Mouse (Mus musculus) layer of hippocampus, adult 8-10 months (tissue): ENCODE measurements around the gene Tnfrsf26. TPM values are rescaled to one million over a fixed set of nuclear protein-coding genes. Genes with fewer than 3 reads are reported as not detected.

Source experiments
- DNase-seq, 2 experiments: peaks; one replicate each; pipeline ENCODE4 v3.0.0; 2022; ENCODE audit warnings: low spot score in 2 of 2
- microRNA-seq, 2 experiments: library from miRNA; unstranded; fragments of <30 nt; microRNA quantifications; one replicate each; pipeline ENCODE4 v1.2.0; 2022
- total RNA-seq, 4 experiments: library from RNA; stranded (reverse); gene quantifications; 2 replicates each; pipeline ENCODE4 v1.2.4; 2022

Gene Tnfrsf26
- total RNA-seq, 4 experiments from 2014 or later, result 0.16 to 0.32 TPM; not detected in 2

DNA sequence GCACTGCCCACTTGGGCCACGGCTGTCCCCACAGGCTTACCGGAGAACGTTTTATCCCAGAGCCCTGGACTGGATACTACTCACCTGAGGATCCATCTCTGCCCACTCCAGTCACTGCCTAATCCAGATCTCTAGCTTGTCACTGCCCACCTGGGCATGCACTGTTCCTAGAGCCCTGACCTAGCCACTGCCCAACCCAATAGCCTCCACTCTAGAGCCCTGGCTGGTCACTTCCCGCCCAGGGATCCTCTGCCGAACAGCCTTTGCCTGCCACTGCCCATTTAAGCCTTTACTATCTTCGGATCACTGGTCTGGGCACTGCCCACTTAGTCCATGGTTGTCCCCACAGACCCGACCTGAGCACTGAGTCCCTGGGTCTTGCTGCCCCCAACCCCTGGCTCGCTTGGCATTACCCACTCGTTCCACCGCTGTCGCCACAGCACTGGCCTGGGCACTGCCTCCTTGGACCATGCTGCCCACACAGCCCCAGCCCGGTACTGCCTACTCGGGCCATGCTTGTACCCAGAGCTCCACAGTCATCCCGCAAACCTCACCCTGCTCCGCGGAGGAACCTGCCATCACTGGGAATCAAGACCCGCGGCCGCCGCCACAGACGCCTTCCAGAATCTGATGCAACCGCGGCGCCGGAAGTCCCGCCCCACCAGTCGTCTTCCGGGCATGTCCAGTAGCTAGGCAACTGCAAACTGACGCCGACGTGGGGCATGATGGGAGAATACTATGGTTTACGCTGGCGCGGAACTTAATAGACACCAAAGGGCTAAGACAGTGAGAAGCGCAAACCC, 28.9 kb downstream of the Tnfrsf26 start, which contains the start of gene Cars:
Cars (minus strand) TSS at position 663 of the 803 bp plus-strand sequence.
- peak; percentile 89 to 90 for DNase-seq

DNA sequence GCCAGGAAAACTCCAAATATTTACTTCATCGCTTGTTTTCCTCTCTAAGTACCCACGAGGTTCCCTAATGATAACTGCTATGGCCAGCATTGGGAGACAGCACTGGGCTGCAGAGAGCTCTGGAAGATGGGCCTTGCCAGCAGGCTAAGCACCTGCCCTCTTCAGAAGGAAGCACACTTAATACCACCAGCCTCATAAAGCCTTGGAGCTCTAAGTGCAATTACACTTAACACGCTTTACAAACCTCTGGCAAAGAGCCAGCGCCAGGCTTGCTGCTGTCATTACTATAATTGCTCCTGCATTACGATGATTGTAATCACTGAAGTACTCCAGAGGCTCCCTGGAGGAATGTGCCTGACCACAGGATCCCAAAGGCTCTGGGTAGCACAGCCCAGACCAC, 33.7 kb downstream of the Tnfrsf26 start:
- DNase-seq, result no peak

DNA sequence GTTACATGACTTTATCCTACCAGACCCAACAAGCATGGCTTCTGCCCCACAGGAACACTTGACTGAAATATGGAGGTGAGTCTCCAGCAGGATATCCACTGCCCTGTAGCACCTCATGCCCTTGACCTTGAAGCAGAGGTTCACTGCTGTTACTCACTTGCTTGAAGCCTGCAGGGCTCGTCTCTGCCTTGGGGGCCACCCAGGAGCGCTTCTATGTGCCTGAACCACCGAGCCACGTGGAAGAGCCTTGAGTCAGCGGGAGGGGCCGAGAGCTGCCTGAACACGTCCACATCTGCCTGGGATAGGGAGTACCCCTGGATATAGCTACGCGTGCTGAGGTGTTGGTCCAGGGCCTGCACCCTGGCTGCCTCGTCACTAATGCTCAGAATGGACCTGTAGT, 36.3 kb downstream of the Tnfrsf26 start:
- DNase-seq, result no peak

DNA sequence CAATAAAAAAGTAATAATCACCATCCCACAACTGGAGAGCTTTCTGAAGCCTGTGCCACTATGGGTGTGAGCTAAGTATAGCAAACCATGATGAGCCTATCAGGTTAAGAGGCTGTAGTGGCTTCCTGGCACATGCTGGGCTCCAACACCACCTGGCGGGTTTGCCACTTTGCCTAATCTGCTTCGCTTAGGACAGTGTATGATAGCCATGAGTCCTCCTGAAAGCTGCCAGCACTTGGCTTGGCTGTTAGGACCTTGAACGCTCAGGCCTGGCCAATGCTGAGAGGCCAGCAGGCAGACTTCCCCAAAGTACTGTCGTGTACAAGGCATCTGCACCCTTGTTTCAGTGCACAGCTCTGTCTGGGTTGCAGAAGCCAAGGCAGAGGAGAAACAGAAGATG, 40.5 kb downstream of the Tnfrsf26 start:
- no peak for DNase-seq

DNA sequence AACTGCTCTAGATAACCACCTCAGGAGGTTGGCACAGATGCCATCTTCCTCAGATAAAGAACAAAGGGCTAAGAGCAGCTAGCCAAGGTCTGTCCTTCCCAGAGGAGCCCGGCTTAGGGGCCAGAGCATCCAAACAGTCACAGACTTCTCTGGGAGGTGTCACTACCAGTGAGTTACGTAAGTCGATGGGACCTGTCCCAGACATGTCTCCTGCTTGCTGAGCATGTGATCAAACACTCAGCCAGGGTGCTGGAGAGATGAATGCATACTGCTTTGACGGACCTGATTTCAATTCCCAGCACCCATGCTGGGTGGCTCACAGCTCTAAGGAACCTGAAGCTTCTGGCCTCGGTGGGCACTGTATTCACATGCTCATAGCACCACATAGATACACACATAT, 40.9 kb downstream of the Tnfrsf26 start:
- no peak for DNase-seq

DNA sequence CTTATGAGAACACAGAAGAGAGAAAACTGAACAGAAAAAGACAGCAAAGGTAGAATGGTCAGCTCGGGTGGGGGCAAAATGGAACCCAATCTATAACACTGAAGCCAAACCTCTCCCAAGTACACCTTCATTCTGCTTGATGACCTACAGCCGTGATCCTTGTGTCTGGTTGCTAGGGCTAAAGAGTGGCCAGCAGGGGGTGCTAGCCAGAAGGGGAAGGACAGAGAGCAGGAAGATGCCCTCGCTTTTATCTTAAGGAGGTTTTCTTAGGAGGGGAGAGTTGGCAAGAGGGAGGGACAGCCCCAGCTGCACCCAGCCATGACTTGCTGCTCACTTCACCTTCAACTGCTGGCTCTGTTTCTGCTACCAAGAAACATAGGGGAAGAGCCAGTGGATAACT, 44.6 kb downstream of the Tnfrsf26 start:
- peak in 1 of 2 experiments; percentile 37 for DNase-seq

DNA sequence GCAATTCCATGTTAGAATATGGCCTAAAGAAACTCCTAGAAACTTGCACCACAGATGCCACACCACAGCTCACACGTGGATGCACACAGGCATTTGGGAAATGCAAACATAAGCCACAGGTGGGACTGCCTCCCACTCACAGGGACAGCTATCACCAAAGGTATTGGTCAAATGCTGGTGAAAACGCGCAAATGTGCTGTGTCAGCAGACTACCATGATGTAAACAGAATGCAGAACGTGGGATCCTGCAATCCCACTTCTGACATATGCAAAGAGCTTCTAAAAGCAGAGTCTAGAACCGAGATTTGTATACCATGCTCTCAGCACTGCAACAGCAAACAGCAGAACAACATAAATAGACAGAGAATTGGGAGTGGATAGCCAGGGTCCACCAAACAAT, 45.5 kb downstream of the Tnfrsf26 start:
- no peak for DNase-seq

DNA sequence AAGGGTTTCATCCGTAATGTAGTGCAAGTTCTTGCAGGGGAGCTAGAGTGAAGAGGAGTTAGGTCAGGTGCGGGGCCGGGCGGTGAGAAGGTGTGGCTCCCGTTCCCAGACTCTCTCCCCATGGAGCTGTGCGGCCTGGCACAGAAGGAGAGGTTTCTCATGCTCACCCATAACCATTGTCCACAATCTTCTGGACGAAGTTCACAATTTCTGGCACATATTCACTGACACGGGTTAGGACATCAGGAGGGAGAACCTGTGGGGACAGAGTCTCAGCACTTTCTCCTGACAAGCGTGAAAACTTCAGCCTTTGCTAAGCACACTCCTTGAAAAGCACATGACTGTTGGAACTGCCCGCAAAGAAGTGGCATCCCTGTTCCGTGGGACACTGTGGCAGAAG, 52.8 kb downstream of the Tnfrsf26 start:
- no peak for DNase-seq

DNA sequence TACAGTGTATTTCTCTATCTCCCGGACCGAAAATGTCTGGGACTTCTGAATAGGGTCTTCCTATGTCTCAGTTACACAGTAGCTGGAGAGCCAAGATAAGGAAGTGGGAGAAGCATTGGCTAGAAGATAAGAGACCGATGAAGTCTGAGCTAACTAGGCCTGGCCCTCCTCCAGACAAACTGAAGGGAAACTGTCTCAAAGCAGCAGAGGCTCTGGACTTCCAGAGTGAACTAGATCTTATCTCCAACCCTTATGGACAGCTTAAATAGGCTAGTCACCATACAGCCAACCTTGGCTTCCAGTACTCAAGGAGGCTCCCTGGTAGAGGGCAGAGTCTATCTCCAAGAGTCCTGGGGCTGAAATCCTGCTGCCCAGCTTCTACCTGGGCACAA, 62.9 kb downstream of the Tnfrsf26 start:
- DNase-seq, result no peak

DNA sequence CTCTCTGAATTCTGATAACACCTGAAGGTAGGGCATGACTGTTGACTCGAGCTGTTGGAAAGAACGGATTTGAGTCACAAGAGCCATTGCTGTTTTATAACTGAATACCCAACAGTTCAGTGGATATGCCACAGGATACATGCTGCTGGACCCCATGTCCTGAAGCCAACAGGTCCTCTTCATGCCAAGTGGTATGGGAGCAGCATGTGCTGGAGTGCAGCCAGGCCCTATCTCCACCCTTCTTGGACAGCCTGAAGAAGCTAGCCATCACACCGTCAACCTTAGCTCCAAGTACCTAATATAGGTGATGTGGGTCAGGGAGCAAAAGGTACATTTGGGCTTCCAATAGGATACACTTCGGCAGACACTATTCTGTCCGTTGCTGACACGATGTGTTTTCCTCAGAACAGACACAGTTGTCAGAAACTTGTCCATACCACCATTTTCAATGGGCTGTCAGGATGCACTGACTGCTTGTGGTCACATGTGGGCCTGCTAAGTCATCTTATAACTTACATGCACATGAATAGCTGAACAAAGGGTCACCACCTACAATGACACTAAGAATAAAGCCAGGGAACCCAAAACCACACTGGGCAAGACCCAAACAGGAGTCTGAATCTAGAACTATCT, 63.4 kb downstream of the Tnfrsf26 start:
- no peak for DNase-seq

DNA sequence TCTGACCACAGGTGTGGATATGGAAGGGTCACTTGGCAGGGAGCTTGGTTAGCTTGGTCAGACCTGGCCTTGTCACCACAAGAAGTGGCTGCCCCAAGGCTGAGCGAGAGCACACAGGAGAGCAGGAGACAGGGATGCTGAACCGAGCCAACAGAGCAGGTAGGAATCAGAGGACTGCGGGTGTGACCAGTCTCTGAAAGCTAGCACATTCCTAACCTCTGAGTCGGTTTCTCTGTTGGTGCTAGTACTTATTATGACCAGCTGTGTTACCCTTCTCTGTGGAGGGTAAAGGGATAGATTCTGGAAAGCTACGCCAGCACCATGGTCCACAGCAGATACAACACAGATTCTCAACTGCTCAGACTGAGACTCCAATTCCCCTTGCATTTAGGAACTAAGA, 64.7 kb downstream of the Tnfrsf26 start:
- no peak for DNase-seq

Small RNAs within 50 kb of the gene (microRNA-seq; reads per million reads assigned to microRNA genes)
- gene Mir7064, result 0 to 0.25 reads per million in 2 experiments

Other genes with a start within 250 kb of the Tnfrsf26 start
- 1 to 10 TPM; 4.4 to 9.9 (median 7.0) TPM for gene Cdkn1c, start 167.7 kb downstream of the Tnfrsf26 start, total RNA-seq
- gene Slc22a18, start 155.0 kb downstream of the Tnfrsf26 start, total RNA-seq, result 1 to 10 TPM in 2 of 4 experiments, under 1 TPM in 1, not detected in 1; 0.66 to 1.4 (median 1.4) TPM
- under 1 TPM in 1 of 4 experiments, not detected in 3; 0.66 TPM for gene Phlda2, start 125.6 kb downstream of the Tnfrsf26 start, total RNA-seq
- 100 to 1,000 TPM in 3 of 4 experiments, 10 to 100 TPM in 1; 97.7 to 112 (median 104) TPM for gene Nap1l4, start 79.6 kb downstream of the Tnfrsf26 start, total RNA-seq
- gene Cars, start 28.6 kb downstream of the Tnfrsf26 start, total RNA-seq, result 10 to 100 TPM; 48.3 to 57.0 (median 53.5) TPM
- gene Tnfrsf22, start 20.9 kb upstream of the Tnfrsf26 start, total RNA-seq, result 1 to 10 TPM; 1.7 to 2.6 (median 2.2) TPM
- gene Tnfrsf23, start 57.1 kb upstream of the Tnfrsf26 start, total RNA-seq, result 1 to 10 TPM; 1.3 to 2.7 (median 2.0) TPM
- 10 to 100 TPM; 20.0 to 24.8 (median 22.7) TPM for gene Osbpl5, start 128.3 kb upstream of the Tnfrsf26 start, total RNA-seq
- gene Mrgprg, start 138.3 kb upstream of the Tnfrsf26 start, total RNA-seq, result not detected
- 1 to 10 TPM; 5.2 to 7.3 (median 6.9) TPM for gene Mrgpre, start 155.8 kb upstream of the Tnfrsf26 start, total RNA-seq
- 10 to 100 TPM in 1 of 4 experiments, 1 to 10 TPM in 3; 6.7 to 12.4 (median 7.3) TPM for gene Nadsyn1, start 194.1 kb upstream of the Tnfrsf26 start, total RNA-seq
- 10 to 100 TPM; 42.1 to 48.1 (median 44.7) TPM for gene Dhcr7, start 194.4 kb upstream of the Tnfrsf26 start, total RNA-seq
- gene Gm498, start 238.1 kb upstream of the Tnfrsf26 start, total RNA-seq, result not detected